Mouse (Mus musculus) ovary, postnatal 10 days (tissue): ENCODE results near the gene Sdk2.

Source experiments
- DNase-seq: peaks from one replicate; pipeline ENCODE4 v3.0.0; 2022; ENCODE audit warnings: low spot score

Gene Sdk2

DNA sequence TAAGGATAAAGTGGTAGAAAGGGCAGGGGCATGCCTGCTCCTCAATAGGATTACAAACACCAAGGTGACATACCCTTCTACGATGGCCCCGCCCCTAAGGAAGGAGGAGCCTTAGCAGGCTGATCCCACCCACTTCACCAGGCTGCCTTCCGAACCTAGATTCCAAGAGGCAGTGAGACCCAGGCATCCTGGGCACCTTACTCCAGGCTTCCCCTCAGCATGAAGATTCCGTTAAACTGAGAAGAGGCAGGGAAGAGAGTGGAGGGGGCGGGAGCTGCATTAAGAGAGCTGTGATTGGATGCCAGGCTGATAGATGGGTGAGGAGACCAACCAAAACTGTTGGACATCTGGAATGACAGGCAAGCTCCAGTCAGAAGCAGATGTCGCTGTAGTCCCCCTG is 76.4 kb downstream of the Sdk2 start:
- peak; percentile 46 for DNase-seq

DNA sequence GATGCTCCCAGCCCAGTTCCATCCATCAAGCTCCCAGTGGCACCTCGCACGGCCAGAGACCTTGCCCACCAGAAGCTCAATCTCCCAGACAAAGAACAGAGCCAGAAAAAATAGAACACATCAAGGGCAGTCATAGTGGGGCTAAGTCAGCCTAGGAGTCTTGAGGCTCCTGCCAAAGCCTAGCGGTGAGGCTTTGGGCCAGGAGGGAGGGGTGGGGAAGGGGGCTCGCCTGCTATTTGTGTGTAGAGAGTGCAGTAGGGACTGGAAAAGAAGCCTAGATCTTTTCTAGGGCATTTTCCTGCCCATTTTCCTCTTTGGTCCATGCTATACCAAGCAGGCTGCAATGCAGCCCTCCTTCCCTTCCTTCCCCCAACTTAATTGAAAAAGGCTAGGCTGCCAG is 76.8 kb downstream of the Sdk2 start:
- no peak for DNase-seq

DNA sequence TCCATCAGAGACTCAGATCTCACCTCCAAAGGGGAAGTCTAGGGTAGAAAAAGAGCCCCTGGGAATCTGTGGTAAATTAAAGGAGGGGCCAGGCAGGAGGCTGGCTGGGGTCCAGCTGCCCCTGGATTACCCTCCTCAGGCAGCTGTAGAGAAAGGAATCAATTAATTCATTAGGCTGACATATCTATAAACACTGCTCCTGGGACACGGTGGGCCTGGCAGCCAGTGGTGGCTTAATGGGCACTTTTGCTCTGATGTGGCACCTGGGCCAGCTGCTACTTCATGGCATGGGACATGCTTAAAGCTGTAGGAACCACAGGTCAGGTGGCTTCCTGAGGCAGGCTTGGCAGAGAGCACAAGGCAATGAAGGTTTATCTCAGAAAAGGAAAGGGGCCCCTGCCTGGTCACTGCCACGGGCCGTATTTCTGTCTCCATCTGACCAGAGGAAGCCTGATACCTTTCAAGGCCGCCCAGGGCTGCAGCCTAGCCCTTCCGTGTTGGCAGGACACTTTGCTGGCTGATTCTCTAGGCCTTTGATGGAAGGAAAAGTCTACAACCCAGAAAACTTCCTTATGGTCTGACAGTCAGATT is 80.9 kb downstream of the Sdk2 start:
- no peak for DNase-seq

DNA sequence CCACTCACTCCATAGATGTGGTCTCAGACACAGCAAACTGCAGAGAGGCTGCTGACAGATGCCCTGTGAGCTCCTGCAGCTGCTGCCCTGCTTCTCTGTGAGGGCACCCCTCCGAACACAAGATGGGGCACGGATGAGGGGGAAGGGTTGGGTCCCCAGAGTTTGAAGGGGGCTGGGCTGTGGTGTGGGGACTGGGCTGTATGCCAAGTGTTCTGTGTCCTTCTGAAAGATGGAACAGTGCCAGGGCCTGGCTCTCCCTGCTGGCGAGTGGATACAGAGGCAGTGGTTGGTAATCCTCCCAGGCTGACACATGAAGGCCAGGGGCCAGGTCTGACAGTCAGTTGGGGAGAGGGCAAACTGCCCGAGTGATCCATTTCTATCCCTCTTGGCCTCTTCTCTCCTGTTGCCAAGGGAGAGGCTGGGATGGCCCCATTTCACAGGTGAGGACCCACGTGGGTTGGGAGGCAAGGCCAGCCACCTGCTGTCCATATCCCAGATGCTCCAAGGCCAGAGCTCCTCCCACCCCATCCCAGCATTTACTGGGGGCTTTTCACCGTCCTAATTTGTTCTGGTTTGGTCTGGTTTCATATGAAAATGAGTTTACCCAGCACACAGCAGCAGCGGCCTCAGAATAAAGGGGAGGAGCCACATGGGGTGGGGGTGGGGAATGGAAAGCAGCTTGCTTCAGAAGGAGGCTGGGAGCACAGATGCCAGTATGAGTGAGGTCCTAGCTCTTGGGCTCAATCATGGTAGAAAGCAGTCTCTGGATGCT is 84.9 kb downstream of the Sdk2 start:
- no peak for DNase-seq

DNA sequence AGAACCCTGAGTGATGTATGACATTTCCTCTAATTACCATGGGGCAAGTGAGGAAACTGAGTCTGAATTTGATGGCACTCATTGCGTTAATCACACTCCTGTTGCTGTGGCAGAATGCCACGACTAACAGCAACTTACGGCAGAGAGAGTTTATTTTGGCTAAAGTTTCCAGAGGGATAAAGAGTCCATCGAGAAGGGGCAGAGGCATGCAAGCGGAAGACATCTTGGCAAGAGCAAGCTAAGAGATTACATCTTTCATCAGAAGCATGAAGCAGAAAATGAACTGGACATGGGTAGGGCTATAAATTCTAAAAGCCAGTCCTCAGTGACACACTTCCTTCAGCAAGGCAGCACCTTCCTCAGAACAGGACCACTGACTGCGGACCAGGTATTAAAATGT is 85.8 kb downstream of the Sdk2 start:
- DNase-seq = no peak

GRCm38 (mm10) chr11:113978318-113978717 is 88.5 kb downstream of the Sdk2 start:
- no peak for DNase-seq

DNA sequence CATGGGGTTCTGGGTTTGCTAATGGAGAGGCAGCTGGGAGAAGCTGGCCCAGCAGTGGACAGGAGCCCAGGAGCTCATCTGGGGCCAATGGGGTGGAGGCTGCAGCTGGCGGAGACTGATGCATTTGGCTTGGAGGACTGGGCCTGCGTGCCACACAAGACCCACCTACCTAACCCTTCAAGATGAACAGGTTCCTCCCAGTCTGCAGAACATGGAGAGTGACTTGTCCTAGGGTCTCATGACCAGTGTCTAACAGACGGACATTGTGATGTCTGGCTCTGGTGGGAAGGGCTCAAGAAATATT is 91.2 kb downstream of the Sdk2 start:
- no peak for DNase-seq

GRCm38 (mm10) chr11:113974876-113975666 is 91.8 kb downstream of the Sdk2 start:
- DNase-seq = no peak

GRCm38 (mm10) chr11:113972517-113972872 is 94.4 kb downstream of the Sdk2 start:
- no peak for DNase-seq

DNA sequence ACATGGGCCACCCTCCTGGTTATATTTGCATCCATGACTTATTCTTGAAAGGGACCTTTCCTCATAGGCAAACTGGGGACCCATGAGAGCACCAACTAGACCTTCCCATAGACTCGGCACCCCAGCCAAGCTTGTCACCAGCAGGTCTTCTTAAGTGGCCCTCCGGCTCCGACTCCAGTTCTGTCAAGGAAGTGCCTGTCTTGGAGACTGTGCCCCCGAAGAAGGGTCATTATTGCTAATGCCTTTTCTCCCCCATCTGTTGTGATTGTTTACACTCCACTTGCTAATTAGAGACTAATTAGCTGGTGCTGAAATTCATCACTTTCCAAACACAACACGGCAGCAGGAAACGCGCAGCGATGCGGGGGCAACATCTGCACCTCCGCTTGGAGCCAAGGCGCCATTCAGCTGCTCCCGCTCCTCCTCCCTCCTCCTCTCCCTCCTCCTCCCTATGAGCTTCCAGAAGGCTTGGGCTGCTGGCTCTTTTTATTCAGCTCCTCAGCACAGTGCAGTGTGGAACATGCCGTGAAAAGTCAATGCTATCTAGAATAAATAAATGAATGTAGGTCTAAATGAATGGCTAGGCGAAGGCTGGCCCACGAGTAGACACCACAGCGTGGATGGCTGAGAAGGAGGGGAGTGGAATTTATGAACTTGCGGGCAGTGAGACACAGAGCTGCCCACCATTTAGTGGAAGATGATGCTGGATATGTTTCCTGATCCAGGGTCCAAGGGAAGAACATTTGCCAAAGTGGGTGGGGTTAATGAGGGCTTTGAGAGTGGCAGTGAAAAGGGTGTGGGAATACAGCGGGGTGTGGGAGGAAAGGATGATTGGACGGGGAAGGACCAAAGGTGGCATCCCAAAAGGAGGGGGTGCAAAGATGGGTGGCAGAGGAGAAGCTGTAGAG is 95.0 kb downstream of the Sdk2 start:
- DNase-seq = no peak

DNA sequence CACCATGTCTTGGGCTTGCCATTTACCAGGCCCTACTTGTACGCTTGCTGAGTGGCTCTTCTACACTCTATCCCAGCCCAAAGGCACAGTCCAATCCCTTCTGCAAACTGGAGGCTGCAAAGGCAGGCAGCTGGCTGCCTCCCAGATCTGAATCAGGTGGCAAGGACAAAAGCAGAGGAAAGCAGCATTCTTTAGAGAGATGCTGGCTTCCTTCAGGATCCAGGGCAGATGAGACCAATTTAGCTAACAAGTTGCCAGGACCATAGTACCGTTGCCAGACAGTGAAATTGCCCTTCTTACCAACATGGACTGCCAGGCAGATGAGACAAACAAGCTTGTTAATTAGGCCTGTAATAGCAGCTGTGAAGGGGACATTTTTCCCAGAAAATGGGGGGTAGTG is 96.8 kb downstream of the Sdk2 start:
- no peak for DNase-seq

DNA sequence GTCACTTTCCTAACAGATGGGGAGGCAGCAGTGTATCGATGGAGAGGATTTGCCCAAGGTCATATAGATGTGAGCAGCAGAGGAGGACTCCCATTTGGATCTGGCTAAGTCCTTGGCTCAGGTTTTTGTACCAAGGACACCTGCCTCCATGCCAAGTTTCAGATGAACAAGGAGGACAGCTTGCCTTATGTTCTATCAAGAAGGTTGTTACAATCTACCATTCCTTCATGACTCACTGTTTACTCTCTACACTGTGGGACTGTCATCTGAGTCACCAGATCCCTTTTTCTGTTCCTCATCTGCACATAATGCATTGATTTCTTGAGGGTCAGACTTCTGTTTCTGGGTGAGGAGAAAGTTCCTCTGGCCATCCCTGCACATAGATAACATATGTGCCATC is 101.6 kb downstream of the Sdk2 start:
- no peak for DNase-seq

- no peak for DNase-seq
Measured at GRCm38 (mm10) chr11:113962751-113963150, 104.1 kb downstream of the Sdk2 start.

- no peak for DNase-seq
Measured at GRCm38 (mm10) chr11:113951616-113951988, 115.2 kb downstream of the Sdk2 start.

DNA sequence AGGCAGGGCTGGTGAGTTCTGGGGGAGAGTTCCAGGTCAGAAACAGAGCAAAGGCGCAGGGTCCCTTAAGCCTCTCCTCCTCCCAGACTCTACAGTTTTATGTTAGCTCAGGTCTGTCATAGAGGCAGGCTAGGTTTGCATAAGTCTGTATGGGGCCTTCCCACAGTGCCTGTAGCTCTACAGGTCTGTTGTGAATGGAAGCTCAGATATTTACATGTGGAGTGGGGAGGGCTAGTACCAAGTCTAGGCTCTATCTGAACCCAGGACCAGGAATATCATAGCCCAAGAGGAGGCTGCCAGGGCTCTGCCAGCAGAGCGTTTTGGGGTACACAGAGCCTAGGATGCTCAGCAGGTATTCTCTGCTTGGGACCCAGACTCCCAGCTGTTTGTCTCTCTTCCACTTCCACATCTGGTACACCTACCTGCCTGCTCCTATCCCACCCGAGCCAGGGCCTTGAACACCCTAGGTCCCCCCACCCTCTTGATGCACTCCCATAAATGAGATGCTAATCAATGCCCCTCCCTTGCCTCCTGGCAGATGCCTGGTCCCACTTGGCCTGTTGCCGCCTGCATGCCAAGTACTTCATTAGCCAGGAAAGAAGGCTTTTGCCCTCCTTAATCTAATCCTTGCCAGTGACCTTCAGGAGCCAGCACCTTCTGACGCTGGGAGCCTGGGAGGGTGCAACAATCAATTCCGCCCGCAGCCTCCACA is 115.8 kb downstream of the Sdk2 start:
- DNase-seq = no peak

- DNase-seq = no peak
Measured at GRCm38 (mm10) chr11:113948676-113949075, 118.2 kb downstream of the Sdk2 start.

- no peak for DNase-seq
Measured at GRCm38 (mm10) chr11:113942101-113942735, 124.6 kb downstream of the Sdk2 start.

DNA sequence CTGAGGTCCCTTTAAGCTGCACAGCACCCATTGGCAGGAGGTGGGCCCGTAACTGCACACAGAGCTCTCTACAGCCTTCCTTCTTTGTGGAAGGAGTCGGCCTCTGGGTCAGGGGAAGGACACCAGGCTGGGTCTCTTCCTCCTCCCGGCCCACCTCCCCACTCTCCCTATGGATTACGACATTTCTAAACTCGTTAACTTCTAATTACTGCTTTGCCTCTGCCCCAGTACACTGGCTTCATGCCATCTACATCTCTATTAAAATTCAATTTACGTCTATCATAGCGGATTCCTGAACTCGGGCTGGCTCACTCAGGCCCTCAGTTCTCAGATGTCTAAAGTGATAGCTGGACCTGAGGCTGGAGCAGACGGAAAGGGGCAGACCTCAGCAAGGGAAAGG is 133.2 kb downstream of the Sdk2 start:
- DNase-seq = no peak

- DNase-seq = no peak
Measured at GRCm38 (mm10) chr11:113932909-113933308, 133.9 kb downstream of the Sdk2 start.

DNA sequence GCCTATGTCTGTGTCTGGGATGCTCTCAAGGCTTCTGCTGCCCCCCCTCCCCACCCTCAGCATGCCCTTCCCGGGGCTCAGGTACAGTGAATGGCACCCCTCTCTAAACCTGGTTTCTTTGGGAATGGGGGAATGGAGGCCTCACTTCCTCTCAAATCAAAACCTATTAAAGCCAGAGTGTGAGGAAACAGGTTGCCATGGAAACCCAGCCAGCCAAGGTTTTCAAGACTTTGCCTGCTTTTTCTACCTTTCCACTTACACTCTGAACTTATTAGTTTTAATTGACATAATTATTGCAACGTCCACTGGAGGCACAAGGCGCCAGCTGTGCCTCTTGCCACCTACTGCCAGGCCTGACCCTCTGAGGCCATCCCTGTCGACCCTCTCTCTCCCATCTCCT is 135.1 kb downstream of the Sdk2 start:
- DNase-seq = no peak

GRCm38 (mm10) chr11:113930112-113930511 is 136.7 kb downstream of the Sdk2 start:
- DNase-seq = no peak
